Mouse (Mus musculus) adrenal gland, adult 8-10 months (tissue): Measurements from ENCODE around the gene Gm17387. TPM values are rescaled to one million over a fixed set of nuclear protein-coding genes. Genes with fewer than 3 reads are reported as not detected.
A peak's percentile ranks its signal among the peaks of the same experiment; 100 is the strongest.

ENCODE experiments used
- DNase-seq: peaks from one replicate; pipeline ENCODE4 v3.0.0; 2022
- total RNA-seq, 4 experiments: library from RNA; stranded (reverse); gene quantifications; 2 replicates each; pipeline ENCODE4 v1.2.4; 2022

Gene Gm17387
- total RNA-seq, 4 experiments from 2014 or later = not detected

- DNase-seq = peak; percentile 85
Observed at GRCm38 (mm10) chr7:141048226-141049218, 19.6 kb downstream of the Gm17387 start.

- DNase-seq = no peak
Observed at GRCm38 (mm10) chr7:141049326-141049725, 20.4 kb downstream of the Gm17387 start.

GRCm38 (mm10) chr7:141051060-141051685 is 22.2 kb downstream of the Gm17387 start:
- no peak for DNase-seq

GRCm38 (mm10) chr7:141052016-141052415 is 23.1 kb downstream of the Gm17387 start:
- no peak for DNase-seq

GRCm38 (mm10) chr7:141052421-141052820 is 23.5 kb downstream of the Gm17387 start:
- DNase-seq = no peak

DNA sequence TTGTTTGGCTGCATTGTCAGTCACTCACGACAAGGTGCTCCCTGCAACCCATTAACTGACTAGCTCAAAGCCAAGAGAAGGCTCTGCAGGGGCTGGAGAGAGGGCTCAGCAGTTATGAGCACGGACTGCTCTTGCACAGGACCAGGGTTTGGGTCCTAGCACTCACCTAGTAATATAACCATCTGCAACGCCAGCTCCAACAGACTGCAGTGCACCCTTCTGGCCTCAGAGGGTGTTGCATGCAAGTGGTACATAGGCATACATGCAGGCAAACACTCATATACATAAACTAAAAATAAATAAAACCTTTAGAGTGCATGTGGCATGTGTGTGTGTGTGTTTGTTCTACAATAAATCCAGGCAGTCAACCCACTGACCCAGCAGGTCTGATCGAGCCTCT is 26.9 kb downstream of the Gm17387 start:
- no peak for DNase-seq

- no peak for DNase-seq
Observed at GRCm38 (mm10) chr7:141056976-141057375, 28.0 kb downstream of the Gm17387 start.

DNA sequence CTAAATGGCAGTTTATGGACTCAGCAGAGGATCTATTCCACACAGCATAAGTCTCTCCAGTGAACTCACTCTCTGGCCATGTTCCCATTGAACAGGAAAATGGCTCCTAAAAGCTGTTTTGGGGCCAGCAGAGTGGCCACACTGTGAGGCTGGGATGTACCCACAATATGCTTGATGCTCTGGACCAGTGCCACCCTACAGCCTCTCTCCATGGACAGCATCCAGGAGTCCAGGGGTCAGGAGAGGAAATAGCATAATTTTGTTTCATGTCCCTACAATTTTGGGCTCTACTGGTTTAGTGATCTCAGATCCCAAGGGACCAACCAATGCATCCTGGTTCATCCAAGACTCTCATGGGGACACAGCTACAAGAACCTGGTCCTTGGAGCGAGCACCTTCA is 28.6 kb downstream of the Gm17387 start:
- DNase-seq = no peak

DNA sequence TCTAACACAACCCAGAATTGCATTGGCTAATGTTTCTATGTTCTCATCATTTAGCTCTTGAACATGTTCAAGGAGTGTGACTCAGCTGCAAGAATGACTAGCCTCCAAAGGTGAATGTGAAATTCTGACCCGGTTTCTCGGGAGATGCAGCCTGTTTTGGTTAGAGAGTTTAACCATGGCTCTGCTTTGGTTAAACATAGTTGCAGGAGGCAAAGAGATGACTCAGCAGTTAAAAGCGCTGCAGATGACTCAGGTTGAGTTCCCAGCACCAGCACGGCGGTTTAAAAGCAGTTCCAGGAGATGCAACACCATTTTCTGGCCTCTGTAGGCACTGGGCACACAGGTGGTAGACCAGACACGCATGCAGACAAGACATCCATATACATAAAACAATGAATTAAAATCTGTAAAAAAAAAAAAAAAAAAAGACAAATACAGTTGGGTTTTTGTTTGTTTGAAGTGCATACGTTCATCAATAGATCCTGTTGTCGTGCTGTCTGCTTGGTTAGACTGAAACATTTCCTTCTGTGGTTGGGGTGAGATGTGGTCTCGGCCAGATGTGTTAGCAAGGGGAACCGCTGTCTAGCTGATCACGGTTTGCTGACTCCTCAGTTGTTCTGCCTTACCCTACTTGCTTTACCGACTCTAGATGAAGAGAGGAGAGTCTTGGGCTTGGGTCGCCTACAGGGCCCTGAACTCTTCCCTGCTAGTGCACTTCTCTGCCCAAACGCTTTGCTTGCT is 29.8 kb downstream of the Gm17387 start:
- DNase-seq = no peak

GRCm38 (mm10) chr7:141059929-141060328 is 31.0 kb downstream of the Gm17387 start:
- DNase-seq = no peak

DNA sequence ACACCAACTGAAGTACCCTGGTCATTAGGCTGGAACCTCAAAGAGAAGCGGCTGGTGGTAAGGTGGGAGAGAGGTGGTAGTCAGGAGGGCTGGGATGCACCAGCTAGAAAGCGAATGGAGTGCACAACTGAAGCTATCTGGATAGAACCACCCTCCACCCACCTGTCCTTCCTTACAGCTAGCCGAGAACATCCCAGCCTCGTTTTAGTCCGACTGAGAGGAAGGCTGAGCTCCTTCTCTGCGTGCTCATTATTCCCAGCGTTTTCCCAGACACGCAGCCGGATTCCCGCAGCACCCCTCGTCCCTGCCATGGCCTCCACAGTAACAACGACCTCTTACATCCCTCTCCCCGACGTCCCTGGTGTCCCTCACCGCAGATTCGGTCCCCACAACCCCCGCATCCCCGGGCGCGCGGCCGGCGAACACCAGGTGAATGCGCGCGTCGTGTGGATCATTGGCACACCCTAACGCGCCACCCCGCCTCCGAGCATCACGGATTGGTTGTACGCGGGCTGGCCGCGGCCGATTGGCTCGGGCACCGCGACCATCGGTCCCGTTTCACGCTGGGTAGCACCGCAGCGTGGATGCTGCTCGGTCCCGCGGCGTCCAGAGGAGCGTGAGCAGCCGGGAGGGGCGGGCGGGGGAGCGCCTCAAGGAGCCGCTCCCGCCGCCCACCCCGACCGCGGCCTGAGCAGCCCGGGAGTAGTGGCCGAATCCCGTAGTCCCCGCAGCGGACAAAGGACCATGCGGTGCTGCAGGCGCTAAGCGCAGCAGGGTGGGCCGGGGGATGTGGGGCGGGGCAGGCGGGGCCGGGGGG is 31.7 kb downstream of the Gm17387 start, which contains the start of gene B4galnt4:
Gene B4galnt4 (plus strand): TSS at position 679 of the 817 bp plus-strand sequence.
- DNase-seq = peak; percentile 48

DNA sequence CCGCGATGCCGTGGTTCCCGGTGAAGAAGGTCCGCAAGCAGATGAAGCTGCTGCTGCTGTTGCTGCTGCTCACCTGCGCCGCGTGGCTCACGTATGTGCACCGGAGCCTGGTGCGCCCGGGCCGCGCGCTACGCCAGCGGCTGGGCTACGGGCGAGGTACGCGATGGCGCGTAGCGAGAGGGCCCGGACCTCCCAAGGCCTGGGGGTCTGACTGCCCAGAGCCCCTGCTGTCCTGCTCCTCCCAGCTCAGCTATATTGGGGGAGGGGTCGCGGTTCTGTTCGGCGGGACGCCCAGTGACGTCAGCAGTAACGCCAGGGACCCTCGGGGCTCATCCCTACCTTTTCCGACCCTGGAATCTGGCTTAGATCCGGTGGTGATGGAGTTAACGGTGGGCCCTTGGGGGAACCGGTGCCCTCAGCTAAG is 32.4 kb downstream of the Gm17387 start:
- no peak for DNase-seq

- no peak for DNase-seq
Observed at GRCm38 (mm10) chr7:141062525-141062924, 33.6 kb downstream of the Gm17387 start.

- no peak for DNase-seq
Observed at GRCm38 (mm10) chr7:141063353-141063752, 34.4 kb downstream of the Gm17387 start.

DNA sequence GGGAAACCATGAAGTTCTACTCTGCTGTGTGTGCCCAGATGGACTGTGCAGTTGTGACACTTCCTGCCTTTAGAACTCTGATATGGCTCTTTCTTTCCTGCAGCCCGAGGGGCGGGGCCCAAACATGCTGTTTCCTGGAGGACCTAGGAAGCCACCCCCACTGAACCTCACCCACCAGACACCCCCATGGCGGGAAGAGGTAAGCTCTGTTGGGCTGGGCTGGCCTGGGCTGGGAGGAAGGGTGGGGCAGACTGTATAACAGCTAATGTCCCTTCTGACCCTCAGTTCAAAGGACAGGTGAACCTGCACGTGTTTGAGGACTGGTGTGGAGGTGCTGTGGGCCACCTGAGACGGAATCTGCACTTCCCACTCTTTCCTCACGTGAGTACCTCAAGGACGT is 35.2 kb downstream of the Gm17387 start:
- no peak for DNase-seq

GRCm38 (mm10) chr7:141064576-141064975 is 35.6 kb downstream of the Gm17387 start:
- no peak for DNase-seq

DNA sequence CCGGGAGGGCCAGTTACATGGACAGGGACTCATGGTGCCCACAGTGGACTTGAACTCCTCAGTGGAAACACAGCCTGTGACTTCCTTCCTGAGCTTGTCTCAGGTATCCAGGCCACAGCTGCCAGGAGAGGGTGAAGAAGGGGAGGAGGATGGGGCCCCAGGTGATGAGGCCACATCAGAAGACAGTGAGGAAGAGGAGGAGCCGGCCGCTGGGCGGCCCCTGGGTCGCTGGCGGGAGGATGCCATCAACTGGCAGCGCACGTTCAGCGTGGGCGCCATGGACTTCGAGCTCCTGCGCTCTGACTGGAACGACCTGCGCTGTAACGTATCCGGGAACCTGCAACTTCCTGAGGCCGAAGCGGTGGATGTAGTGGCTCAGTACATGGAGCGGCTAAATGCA is 39.4 kb downstream of the Gm17387 start:
- DNase-seq = no peak

DNA sequence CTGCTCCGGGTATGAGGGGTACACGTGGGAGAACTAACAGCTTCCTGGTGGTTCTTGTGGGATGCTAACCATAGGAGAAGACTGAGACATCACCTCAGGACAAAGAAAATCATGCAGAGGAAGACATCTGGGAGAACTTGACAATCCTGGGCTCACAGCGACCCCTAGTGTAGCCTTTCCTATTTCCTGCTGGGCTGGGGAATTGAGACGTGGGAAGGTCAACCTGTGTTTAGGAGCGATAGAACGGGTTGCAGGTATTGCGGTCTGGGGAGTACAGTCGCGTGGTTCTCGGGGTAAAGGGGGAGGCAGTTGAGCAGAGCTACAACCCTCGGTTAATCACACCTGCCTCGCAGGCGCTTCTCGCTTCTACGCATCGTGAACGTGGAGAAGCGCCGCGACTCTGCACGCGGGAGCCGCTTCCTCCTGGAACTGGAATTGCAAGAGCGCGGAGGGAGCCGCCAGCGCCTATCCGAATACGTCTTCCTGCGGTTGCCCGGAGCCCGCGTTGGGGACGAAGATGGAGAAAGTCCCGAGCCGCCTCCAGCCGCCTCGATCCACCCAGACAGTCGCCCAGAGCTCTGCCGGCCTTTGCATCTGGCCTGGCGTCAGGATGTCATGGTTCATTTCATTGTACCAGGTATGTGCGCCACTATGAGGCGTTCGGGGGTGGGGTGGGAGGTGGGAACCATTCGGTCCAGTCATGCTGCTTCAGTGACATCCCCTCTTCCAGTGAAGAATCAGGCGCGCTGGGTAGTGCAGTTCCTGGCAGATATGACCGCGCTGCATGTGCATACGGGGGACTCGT is 41.3 kb downstream of the Gm17387 start:
- DNase-seq = peak; percentile 29

GRCm38 (mm10) chr7:141072017-141072745 is 43.2 kb downstream of the Gm17387 start:
- DNase-seq = no peak

- DNase-seq = no peak
Observed at GRCm38 (mm10) chr7:141073782-141074181, 44.9 kb downstream of the Gm17387 start.
